Mouse (Mus musculus) right cerebral cortex, adult 2 months (tissue): ENCODE data around the gene Aprt.
A peak's percentile ranks its signal among the peaks of the same experiment; 100 is the strongest.

ENCODE experiments used
- DNase-seq, 2 experiments: peaks; one replicate each; pipeline ENCODE4 v3.0.0; 2021 to 2022; ENCODE audit warnings: low spot score in 2 of 2

Aprt gene

GRCm38 (mm10) chr8:122576648-122577022, at the start of gene Aprt:
TSS of gene Aprt (minus strand) at chr8:122576909.
- peak; percentile 93 to 94 for DNase-seq

- DNase-seq, result no peak
Measured at GRCm38 (mm10) chr8:122625811-122626210, 49.1 kb upstream of the Aprt start.

- no peak for DNase-seq
Measured at GRCm38 (mm10) chr8:122624653-122625052, 47.9 kb upstream of the Aprt start.

- DNase-seq, result no peak
Measured at GRCm38 (mm10) chr8:122623844-122624642, 47.3 kb upstream of the Aprt start.

GRCm38 (mm10) chr8:122622727-122623126, 46.0 kb upstream of the Aprt start, which contains the start of gene Pabpn1l:
TSS of gene Pabpn1l (minus strand) at chr8:122622739.
- DNase-seq, result no peak

GRCm38 (mm10) chr8:122620446-122620845, 43.7 kb upstream of the Aprt start:
- DNase-seq, result no peak

GRCm38 (mm10) chr8:122618660-122619378, 42.1 kb upstream of the Aprt start:
- no peak for DNase-seq

- DNase-seq, result peak; percentile 73 to 82
Measured at GRCm38 (mm10) chr8:122617947-122618546, 41.3 kb upstream of the Aprt start.

- DNase-seq, result no peak
Measured at GRCm38 (mm10) chr8:122616181-122616905, 39.6 kb upstream of the Aprt start.

GRCm38 (mm10) chr8:122611295-122612133, 34.8 kb upstream of the Aprt start, which contains the start of the genes Galns and Trappc2l:
TSS of gene Galns (minus strand) at chr8:122611463.
TSS of gene Trappc2l (plus strand) at chr8:122611640.
- peak; percentile 91 to 94 for DNase-seq

GRCm38 (mm10) chr8:122610612-122611277, 34.0 kb upstream of the Aprt start:
- peak in 1 of 2 experiments; percentile 18 for DNase-seq

GRCm38 (mm10) chr8:122610209-122610608, 33.5 kb upstream of the Aprt start:
- DNase-seq, result no peak

- DNase-seq, result no peak
Measured at GRCm38 (mm10) chr8:122606810-122607209, 30.1 kb upstream of the Aprt start.

- no peak for DNase-seq
Measured at GRCm38 (mm10) chr8:122605367-122605766, 28.7 kb upstream of the Aprt start.

- DNase-seq, result no peak
Measured at GRCm38 (mm10) chr8:122604640-122605039, 27.9 kb upstream of the Aprt start.

- DNase-seq, result no peak
Measured at GRCm38 (mm10) chr8:122600666-122601065, 24.0 kb upstream of the Aprt start.

GRCm38 (mm10) chr8:122596031-122596430, 19.3 kb upstream of the Aprt start:
- no peak for DNase-seq

GRCm38 (mm10) chr8:122593783-122594507, 17.2 kb upstream of the Aprt start:
- no peak for DNase-seq

- DNase-seq, result no peak
Measured at GRCm38 (mm10) chr8:122593240-122593639, 16.5 kb upstream of the Aprt start.

GRCm38 (mm10) chr8:122586749-122587148, 10.0 kb upstream of the Aprt start:
- DNase-seq, result no peak
